Comparison of ENCODE assay signal across 22 mouse cellular contexts in the genomic region with DNA sequence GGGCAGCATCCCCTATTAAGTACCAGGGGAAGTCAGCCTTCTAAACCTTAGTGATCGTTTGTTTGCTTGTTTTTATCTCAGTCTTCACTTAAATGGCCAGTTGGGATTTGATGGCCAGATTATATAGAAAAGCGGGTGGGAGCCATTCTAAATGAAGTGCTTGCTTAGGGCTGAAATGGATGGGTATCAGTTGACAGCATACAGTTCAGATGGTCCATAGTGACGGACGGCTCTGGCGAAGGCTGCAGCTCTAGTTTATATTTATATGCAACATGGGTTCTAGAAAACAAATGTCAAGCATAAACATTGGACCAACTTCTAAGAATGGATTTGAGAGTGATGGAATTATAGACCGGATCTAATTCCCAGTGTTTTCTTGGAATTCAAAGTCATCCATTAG. TPM values are rescaled to one million over a fixed set of nuclear protein-coding genes. Genes with fewer than 3 reads are reported as not detected.
"Had no signal": no experiment of that assay in that cellular context is flagged by ENCODE, and none has a peak within 500 bp of the region (broad histone marks: within the 10 kb centered on the region; RNA-seq: fewer than 3 reads in every experiment).

No protein-coding gene starts in this region.

- H3K4me2 ChIP-seq: liver, embryonic 13.5 days; midbrain, embryonic 13.5 days; neural tube, embryonic 12.5 days; stomach, embryonic 15.5 days had no signal

- H3K27ac ChIP-seq: left cerebral cortex, adult 2 months; liver, embryonic 13.5 days; midbrain, embryonic 10.5 days; midbrain, embryonic 13.5 days; neural tube, embryonic 12.5 days; stomach, embryonic 15.5 days had no signal

- ATAC-seq: inflammation-experienced regulatory T-cells, adult 6 months; intestine, embryonic 16.5 days; midbrain, embryonic 13.5 days had no signal

- H3K4me3 ChIP-seq: left cerebral cortex, adult 2 months; liver, embryonic 13.5 days; midbrain, embryonic 10.5 days; midbrain, embryonic 13.5 days; neural tube, embryonic 12.5 days; stomach, embryonic 15.5 days had no signal

- H3K27me3 ChIP-seq: midbrain, embryonic 13.5 days; neural tube, embryonic 12.5 days; stomach, embryonic 15.5 days had no signal

- H3K9me3 ChIP-seq: liver, embryonic 13.5 days; midbrain, embryonic 10.5 days; midbrain, embryonic 13.5 days; neural tube, embryonic 12.5 days; stomach, embryonic 15.5 days had no signal

- H3K4me1 ChIP-seq: liver, embryonic 13.5 days had no signal

- DNase-seq: kidney, adult 18-20 months; kidney, adult 9 months; kidney, postnatal 14 days; kidney, postnatal 4 days; layer of hippocampus, adult 9-11 months; layer of hippocampus, postnatal 36 days; liver, embryonic 13.5 days; lung, adult 2 months; lung, postnatal 4 days; retina, postnatal 1 day; right cerebral cortex, postnatal 25 days; spleen, adult 18-20 months; thymus, postnatal 25 days had no signal

- H3K9ac ChIP-seq: liver, embryonic 13.5 days; midbrain, embryonic 13.5 days; neural tube, embryonic 12.5 days; stomach, embryonic 15.5 days had no signal

- H3K36me3 ChIP-seq: liver, embryonic 13.5 days; midbrain, embryonic 10.5 days; midbrain, embryonic 13.5 days; neural tube, embryonic 12.5 days; stomach, embryonic 15.5 days had no signal

RNA-seq across cellular contexts. Expression of a gene that starts 9.5 kb away (rescaled TPM):
- total RNA-seq: megakaryocyte progenitor cell, adult 5-6 weeks; neutrophil, adult 5-6 weeks had no signal
